Mouse (Mus musculus) small intestine, adult 2 months (tissue): ENCODE data around the gene Gpc6. TPM values are rescaled to one million over a fixed set of nuclear protein-coding genes. Genes with fewer than 3 reads are reported as not detected.

Experiments
- H3K27ac ChIP-seq: fragments of 200-500 bp; 2 replicates; pipeline ENCODE4 v1.5.1; 2012; ENCODE audit warnings: low read depth, low read length, control low read depth, inconsistent platforms; ENCODE audit not compliant: insufficient read depth
- H3K27me3 ChIP-seq: fragments of 200-500 bp; 2 replicates; pipeline ENCODE4 v1.6.1; 2012; ENCODE audit warnings: mild to moderate bottlenecking, moderate library complexity, low read length, inconsistent platforms; ENCODE audit not compliant: control insufficient read depth, insufficient read depth
- H3K36me3 ChIP-seq: fragments of 200-500 bp; 2 replicates; pipeline ENCODE4 v1.6.1; 2012; ENCODE audit warnings: mild to moderate bottlenecking, low read length, control low read depth, inconsistent platforms; ENCODE audit not compliant: control insufficient read depth, insufficient read depth
- H3K4me1 ChIP-seq: fragments of 200-500 bp; 2 replicates; pipeline ENCODE4 v1.6.1; 2012; ENCODE audit warnings: low read length, inconsistent platforms, mixed read lengths; ENCODE audit not compliant: control insufficient read depth, insufficient read depth, insufficient read length
- H3K4me3 ChIP-seq: fragments of 200-500 bp; 2 replicates; pipeline ENCODE4 v1.5.1; 2012; ENCODE audit warnings: low read depth, mild to moderate bottlenecking, control low read depth, inconsistent platforms, low read length, moderate library complexity
- CTCF ChIP-seq: fragments of 200-500 bp; IDR thresholded peaks from 2 replicates; pipeline ENCODE4 v1.5.1; 2012; ENCODE audit warnings: low read depth, mild to moderate bottlenecking, control low read depth, inconsistent platforms, low read length, moderate library complexity, mixed read lengths; ENCODE audit not compliant: insufficient replicate concordance, insufficient read length; ENCODE audit errors: extremely low read depth
- POLR2A ChIP-seq: fragments of 200-500 bp; IDR thresholded peaks from 2 replicates; pipeline ENCODE4 v1.6.1; 2012; ENCODE audit warnings: low read depth, mild to moderate bottlenecking, control low read depth, inconsistent platforms, low read length, moderate library complexity
- WGBS: fragments of 180-500 bp; shearing (Covaris S2); methylation state at CpG from one replicate; pipeline ENCODE4 v1.1.7; 2018; 5-methylcytosine and 5-hydroxymethylcytosine counted together
- polyA plus RNA-seq: library from polyadenylated mRNA; depleted of rRNA; stranded (reverse); fragments of >200 nt; gene quantifications from 2 replicates; pipeline ENCODE4 v1.2.3, GENCODE M21; 2012

Gene Gpc6
- polyA plus RNA-seq, 1 experiment: 0.81 TPM

DNA sequence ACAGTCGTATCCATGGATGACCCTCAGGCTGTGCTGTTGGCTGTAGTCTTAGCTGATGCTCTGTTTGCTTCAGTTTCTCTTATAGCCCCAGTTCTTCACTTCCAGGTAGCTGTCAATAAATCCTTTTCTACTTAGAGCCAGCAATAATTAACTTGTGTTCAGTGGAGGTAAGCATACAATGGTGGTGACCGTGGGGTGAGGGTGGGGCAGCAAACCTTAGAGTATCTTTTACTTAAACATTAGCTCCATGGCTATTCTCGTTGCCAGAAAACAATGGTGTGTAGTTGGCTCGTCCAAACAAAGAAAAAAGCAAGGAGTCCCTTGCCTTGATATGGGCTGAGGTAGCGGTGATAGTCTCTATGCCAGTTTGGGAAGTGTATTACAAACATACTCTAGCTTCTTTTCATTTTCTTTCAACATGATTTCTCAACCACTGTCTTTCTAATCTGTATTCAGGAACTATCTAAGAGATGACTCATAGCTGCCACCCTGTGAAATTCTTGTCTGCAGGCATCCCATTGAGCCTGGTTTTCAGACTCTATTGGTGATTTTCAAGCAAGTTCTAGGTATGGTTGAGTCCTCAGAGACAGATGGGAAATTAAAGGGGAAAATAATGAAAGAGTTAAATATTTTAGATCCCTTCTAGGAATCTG, 22.9 kb downstream of the Gpc6 start:
- H3K36me3 ChIP-seq: no peaks in the 10 kb centered on the region
- no peaks in the 10 kb centered on the region for H3K27me3 ChIP-seq
- H3K4me3 ChIP-seq: no peak overlapping the region
- H3K4me1 ChIP-seq: no peaks in the 10 kb centered on the region
- 39% methylated on average over 5 of the region's 5 CpGs for WGBS
- TF ChIP-seq CTCF (no peak), POLR2A (no peak)
- H3K27ac ChIP-seq: no peak overlapping the region

DNA sequence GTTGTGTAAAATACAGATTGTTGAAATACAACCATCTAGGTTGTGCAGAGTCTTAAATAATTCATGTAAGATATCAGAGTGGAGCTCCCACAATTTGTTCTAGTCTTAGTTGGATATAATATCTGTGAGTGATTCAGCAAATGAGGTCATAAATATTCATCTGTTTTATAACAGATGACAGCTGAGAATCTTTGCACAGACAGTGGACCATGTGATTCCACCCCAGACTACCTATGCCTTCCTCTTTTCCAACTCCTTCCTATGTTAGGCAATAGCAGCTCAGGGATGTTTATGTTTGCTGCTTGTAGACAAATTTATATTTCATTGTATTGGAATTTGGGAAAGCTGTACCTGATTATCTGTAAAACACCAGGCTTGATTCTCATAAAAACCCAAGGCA, 32.0 kb downstream of the Gpc6 start:
- TF ChIP-seq CTCF: no peak
- H3K4me1 ChIP-seq: no peaks in the 10 kb centered on the region
- H3K36me3 ChIP-seq: no peaks in the 10 kb centered on the region
- no peak overlapping the region for H3K4me3 ChIP-seq
- H3K27ac ChIP-seq: no peak overlapping the region
- H3K27me3 ChIP-seq: no peaks in the 10 kb centered on the region

DNA sequence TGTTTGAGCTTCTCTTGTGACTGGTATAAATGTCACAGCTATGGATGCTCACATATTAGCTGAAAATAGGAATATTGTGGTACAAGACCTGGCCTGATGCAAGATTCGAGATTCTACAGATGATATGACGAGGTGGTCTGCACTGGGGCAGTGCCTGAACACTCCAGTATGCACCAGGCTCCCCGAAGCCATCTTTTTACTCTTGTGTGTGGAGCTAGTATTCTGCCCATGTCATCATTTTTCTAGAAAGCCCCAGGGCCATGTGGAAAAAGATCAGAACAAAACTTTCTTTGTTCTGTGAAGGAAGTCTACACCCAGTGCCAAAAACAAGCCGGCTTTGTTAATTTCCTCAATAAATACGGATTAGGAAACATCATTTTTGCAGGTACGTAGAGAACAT, 39.7 kb downstream of the Gpc6 start:
- no peak for TF ChIP-seq CTCF
- no peak for TF ChIP-seq POLR2A
- Histone ChIP-seq H3K36me3 (no peaks in the 10 kb centered on the region), H3K27ac (no peak overlapping the region), H3K27me3 (no peaks in the 10 kb centered on the region), H3K4me1 (no peaks in the 10 kb centered on the region), H3K4me3 (no peak overlapping the region)
- 77% methylated on average over 6 of the region's 6 CpGs for WGBS

DNA sequence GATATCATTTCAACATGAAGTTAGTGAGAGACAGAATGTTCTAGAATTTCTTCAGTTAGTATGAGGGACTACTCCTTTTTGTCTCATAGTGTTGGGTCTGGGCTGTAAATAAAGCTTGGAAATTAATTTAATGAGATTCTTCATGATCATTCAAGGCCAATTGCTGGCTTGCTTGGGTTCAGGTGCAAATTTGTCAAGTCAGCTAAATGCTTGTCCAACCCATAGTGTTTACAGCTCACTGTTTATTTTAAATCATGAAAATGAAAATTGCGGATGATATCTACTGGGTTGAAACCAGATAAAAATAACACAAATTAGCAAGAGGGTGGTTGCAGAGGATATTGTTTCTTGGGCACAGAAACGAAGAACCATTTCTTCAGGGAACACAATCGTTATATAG, 49.6 kb downstream of the Gpc6 start:
- Histone ChIP-seq H3K4me1 (no peaks in the 10 kb centered on the region), H3K4me3 (no peak overlapping the region), H3K27ac (no peak overlapping the region), H3K36me3 (no peaks in the 10 kb centered on the region), H3K27me3 (no peaks in the 10 kb centered on the region)
- TF ChIP-seq CTCF (no peak), POLR2A (no peak)
- 86% methylated on average over 3 of the region's 3 CpGs for WGBS

DNA sequence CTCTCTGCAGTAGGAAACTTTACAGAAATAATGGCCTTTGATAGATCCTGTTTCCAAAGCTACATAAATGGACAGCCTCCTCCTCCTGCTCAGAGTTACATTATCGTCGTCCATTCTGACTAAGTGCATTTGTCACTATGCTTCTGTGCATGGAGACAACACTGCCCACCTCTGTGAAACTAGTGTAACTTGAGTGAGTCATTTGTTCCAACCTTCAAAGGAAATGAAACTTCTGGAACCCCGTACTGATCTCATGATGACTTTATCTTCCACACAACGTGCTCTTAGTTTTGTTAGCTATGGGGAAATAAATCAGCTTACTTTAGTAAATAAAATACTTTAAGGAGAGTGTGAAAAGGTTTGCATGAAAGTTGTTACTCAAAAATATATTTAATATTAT, 50.1 kb downstream of the Gpc6 start:
- 59% methylated on average over 4 of the region's 4 CpGs for WGBS
- Histone ChIP-seq H3K27ac (no peak overlapping the region), H3K27me3 (no peaks in the 10 kb centered on the region), H3K4me3 (no peak overlapping the region), H3K4me1 (no peaks in the 10 kb centered on the region), H3K36me3 (no peaks in the 10 kb centered on the region)
- TF ChIP-seq POLR2A: no peak
- no peak for TF ChIP-seq CTCF

DNA sequence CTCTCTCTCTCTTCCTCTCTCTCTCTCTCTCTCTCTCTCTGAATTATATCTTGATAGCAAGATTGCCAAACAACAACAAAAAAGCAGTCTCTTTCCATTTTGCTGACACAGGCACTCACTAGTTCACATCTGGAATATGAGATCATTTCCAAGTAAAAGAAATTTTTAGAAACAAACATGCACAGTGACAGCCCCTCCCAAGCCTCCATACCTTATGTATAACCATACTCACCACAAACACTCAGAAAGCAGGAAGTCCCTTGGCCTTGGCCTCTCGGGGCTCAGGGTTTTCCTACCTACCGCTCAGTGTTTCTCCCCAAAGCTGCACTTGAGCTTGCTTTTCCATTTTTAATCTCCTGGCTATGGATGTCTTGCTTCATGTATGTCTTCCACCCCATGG, 52.1 kb downstream of the Gpc6 start:
- 63% methylated on average over 2 of the region's 2 CpGs for WGBS
- H3K27me3 ChIP-seq: no peaks in the 10 kb centered on the region
- no peaks in the 10 kb centered on the region for H3K36me3 ChIP-seq
- H3K4me1 ChIP-seq: no peaks in the 10 kb centered on the region
- H3K27ac ChIP-seq: no peak overlapping the region
- no peak overlapping the region for H3K4me3 ChIP-seq
- TF ChIP-seq POLR2A (no peak), CTCF (no peak)

DNA sequence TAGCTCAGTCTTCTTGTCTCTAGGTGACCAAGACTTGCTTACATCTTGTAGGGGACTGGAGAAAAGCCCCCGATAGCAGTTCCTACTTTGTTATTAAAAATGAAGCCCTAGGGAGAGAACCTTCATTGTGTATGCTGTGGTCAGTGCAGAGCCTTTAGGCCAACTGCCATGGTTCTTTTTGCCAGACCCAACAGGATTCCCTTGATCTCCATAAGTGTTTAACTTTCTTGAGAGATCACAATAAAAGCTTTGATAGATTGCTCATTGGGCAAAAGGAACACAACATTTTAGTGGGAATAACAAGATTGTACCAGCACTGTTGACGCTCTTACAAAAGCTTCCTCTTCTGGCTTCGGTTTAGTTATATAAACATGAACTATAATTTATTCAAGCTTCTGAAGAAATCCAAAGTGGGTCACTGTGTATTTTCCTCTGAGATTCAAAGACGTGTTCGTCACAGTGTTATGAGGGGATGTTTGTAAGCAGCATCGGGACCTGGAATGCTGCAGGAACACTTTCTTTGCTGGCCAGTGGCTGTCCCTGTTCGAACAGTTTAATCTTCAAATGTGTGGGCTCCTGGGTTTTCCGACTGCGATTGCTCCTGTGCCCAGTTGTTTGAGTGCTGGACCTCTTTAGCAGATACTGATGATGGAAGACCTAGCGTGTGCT, 54.7 kb downstream of the Gpc6 start:
- Histone ChIP-seq H3K27me3 (no peaks in the 10 kb centered on the region), H3K4me1 (no peaks in the 10 kb centered on the region), H3K4me3 (no peak overlapping the region), H3K36me3 (no peaks in the 10 kb centered on the region), H3K27ac (no peak overlapping the region)
- TF ChIP-seq CTCF (no peak), POLR2A (no peak)
- WGBS: 78% methylated on average over 10 of the region's 10 CpGs

DNA sequence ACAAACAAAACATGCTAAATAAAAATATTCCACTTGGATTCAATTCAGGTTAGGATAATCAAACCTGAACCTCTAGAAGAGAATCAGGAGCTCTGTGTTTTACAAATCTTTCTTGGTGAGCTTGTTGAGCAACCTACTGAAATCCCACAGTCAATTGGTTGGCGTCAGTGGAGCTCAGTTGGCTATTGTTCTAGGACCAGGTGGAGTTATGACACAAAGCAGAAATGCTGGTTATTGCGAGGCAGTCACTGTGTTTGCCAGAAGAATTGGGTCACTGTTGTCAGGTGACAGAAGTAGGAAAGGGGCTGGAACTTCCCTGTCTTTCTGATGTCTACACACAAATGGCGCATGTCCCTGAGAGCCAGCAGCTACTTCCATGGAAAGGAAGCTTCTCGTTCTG, 56.6 kb downstream of the Gpc6 start:
- no peaks in the 10 kb centered on the region for H3K27me3 ChIP-seq
- no peak overlapping the region for H3K27ac ChIP-seq
- no peaks in the 10 kb centered on the region for H3K4me1 ChIP-seq
- WGBS: 79% methylated on average over 4 of the region's 4 CpGs
- TF ChIP-seq POLR2A (no peak), CTCF (no peak)
- H3K4me3 ChIP-seq: no peak overlapping the region
- H3K36me3 ChIP-seq: no peaks in the 10 kb centered on the region
